Mouse (Mus musculus): ENCODE measurements at regions not wholly inside any gene's neighbourhood (a gene's known extent, or its start where the extent isn't known, plus 50 kb on each side); places are given as distances from the start of the nearest gene placed in this dataset.

DNA sequence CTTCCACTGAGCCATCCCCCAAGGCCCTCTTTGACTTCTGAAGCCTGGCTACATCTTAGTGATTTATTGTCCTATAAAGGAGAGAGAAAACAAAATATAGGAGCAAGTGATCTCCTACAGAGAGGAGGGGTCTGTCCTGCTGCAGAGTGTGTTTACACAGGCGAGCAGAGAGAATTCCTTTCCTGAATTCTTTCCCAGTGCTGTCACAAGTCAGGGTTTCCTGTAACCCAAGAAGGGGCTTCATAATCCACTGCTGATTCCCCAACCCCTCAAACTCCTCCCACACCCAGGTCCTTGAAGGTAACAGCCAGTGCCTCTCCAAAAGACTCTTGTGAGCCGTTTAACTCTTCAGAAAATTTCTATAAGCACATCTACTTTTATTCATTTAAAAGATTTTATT is 66.8 kb upstream of the Tpm1 start:
- no peak for DNase-seq (ENCODE audit: low spot score)

DNA sequence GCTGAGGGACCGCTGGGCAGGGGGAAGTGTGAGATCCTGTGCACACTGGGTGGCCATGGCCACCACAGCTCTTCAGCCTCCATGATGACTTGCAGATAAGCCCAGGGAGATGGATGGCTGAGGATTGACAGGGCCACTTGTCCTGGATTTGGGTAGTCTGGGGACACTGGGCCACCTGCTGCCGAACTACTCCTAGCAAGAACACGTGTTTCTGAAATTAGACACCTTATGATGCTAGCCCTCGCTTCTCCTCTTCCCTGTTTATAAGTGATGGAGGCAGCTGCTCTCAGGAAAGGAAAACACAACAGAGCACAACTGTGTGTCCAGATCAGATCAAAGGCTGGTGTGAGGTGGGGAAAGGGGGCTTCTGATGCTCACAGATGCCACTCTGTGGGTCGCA is 64.9 kb upstream of the Tpm1 start:
- no peak for DNase-seq (ENCODE audit: low spot score)

DNA sequence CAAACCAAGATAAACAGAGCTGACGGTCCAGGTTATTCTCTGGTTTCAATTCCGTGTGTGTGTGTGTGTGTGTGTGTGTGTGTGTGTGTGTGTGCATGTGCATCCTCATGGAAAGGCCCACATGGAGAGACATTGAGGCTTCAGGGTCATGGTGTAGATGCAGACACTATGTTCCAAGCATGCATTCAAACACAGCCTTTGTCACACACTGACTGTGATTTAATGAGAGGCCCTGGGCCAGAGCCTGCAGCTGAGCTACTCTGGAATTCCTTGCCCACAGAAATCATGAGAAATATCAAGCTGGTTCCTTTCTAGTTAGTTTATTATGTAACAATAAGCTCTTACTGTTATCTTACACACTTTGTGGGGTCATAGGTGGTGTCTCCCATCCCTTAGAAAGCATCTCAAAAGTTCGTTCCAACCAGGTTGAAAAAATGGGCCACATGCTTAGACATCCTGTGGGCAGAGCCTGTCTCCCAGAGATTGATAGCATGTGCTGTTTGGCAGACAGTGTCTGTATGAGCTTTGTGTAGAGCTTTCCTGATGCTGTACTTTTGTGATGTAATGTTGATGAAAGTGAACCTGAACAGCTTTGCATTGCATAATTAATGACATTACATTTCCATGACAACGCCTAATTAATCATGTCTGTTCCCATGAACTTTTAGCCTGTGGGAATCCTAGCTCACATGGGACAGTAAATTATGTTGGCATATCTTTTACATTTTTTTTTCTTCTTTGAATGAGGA is 62.8 kb upstream of the Tpm1 start:
- DNase-seq (ENCODE audit: low spot score), result no peak

DNA sequence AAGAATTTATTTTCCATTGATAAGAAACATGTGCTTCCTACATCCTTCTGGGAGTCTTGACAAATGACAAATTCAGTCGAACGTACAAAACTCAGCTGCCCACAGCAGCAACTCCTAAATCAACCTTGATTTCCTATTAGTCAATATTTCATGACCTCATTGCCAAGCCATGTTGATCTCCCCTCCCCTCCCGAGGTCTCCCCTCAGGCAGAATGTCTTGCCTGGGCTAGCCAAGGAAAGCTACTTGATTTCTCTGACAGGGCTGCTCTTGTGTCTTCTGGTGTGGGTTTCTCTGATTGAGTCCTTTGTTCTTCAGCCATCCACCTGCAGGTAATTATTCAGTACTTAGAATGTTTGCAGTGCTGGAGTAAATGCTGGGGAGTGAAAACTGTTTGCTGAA is 58.7 kb upstream of the Tpm1 start:
- no peak for DNase-seq (ENCODE audit: low spot score)

- DNase-seq (ENCODE audit: low spot score), result no peak
These were observed 56.7 kb upstream of the Tpm1 start for GRCm38 (mm10) chr9:67105867-67106266.

GRCm38 (mm10) chr9:67105216-67105615 is 56.0 kb upstream of the Tpm1 start:
- DNase-seq (ENCODE audit: low spot score), result no peak

DNA sequence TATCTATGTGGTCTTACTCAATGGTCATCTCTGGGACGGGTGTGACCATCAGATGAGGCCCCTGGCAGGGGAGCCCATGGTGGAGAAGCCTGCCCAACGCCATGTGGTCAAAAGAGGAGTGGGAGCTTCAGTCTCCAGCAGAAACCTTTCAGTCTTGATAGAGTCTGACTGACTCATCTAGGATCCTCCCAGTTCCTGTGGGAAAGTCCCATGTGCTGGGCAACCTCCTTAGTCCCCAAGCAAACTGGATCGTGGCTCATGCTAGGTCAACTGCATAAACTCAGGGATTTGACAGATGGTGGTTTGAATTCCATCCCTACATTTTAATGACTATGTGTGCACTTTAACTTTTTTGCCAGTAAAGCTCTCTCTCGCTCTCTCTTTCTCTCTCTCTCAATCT is 55.4 kb upstream of the Tpm1 start:
- DNase-seq (ENCODE audit: low spot score), result no peak

DNA sequence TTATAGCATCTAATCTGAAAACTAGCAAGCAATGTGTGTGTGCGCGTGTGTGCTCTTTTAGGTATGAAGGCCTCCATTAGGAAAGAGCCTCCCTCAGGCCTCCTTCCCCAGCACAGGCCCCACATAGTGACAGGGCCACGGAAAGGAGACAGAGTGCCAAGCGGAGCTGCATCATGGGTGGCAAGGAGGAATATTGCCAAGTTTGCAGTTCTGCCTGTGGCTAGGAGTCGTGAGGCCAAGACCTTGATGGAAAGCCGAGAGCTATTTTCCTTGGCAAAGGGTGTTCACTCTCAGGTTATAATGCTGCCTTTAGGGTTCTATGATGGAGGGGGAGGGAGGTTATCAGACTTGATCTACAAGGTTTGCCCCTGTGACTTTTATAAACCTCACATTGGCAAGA is 53.4 kb upstream of the Tpm1 start:
- no peak for DNase-seq (ENCODE audit: low spot score)

- DNase-seq (ENCODE audit: low spot score), result no peak
These were observed 50.3 kb upstream of the Tpm1 start for GRCm38 (mm10) chr9:67099471-67099870.

Measured in c-Kit-positive CD71-positive TER-119-positive erythroid progenitor cells, embryonic 14.5 days (primary cell).